Mouse (Mus musculus) megakaryocyte, embryonic 14.5 days (primary cell): ENCODE results near the gene Mxd3. TPM values are rescaled to one million over a fixed set of nuclear protein-coding genes. Genes with fewer than 3 reads are reported as not detected.
A peak's percentile ranks its signal among the peaks of the same experiment; 100 is the strongest.

Source experiments
- H3K27me3 ChIP-seq: replicated peaks from 2 replicates; pipeline ENCODE3; 2012; ENCODE audit warnings: inconsistent platforms
- H3K36me3 ChIP-seq: replicated peaks from 2 replicates; pipeline ENCODE3; 2012; ENCODE audit warnings: low read length, inconsistent platforms, mixed read lengths
- H3K4me1 ChIP-seq: 2 replicates; pipeline ENCODE4 v1.6.1; 2012; ENCODE audit warnings: inconsistent platforms
- H3K4me3 ChIP-seq: replicated peaks from 2 replicates; pipeline ENCODE3; 2012; ENCODE audit warnings: moderate library complexity, mild to moderate bottlenecking, inconsistent platforms
- H3K9me3 ChIP-seq: 2 replicates; pipeline ENCODE4 v1.6.1; 2012; ENCODE audit warnings: inconsistent platforms
- FLI1 ChIP-seq: IDR thresholded peaks from 2 replicates; pipeline ENCODE4 v1.6.1; 2012; ENCODE audit warnings: low read length, inconsistent platforms, mixed read lengths
- GATA1 ChIP-seq: IDR thresholded peaks from 3 replicates; pipeline ENCODE4 v1.6.1; 2012; ENCODE audit warnings: mixed read lengths, low read length, inconsistent platforms, borderline replicate concordance
- polyA plus RNA-seq: library from polyadenylated mRNA; stranded (reverse); fragments of >175 nt; gene quantifications from 2 replicates; pipeline ENCODE4 v1.2.3, GENCODE M21; 2012; ENCODE audit warnings: low replicate concordance; ENCODE audit not compliant: insufficient read depth

Mxd3 gene
- polyA plus RNA-seq, 1 experiment, result 5.7 TPM

- TF ChIP-seq FLI1, result no peak; the same call in 1 of the 2 replicates
- no peak for TF ChIP-seq GATA1
- peaks cover 40% of the 10 kb centered on the region for H3K36me3 ChIP-seq
- peaks cover 61% of the 10 kb centered on the region for H3K4me1 ChIP-seq
These were observed 32.9 kb upstream of the Mxd3 start, which contains the start of gene Lman2 for GRCm38 (mm10) chr13:55362453-55363060. TSS of gene Lman2 (minus strand) at chr13:55362783.

GRCm38 (mm10) chr13:55361974-55362452 lies 32.4 kb upstream of the Mxd3 start:
- Histone ChIP-seq H3K4me1 (peaks cover 62% of the 10 kb centered on the region), H3K36me3 (peaks cover 45% of the 10 kb centered on the region), H3K27me3 (no peaks in the 10 kb centered on the region), H3K9me3 (no peaks in the 10 kb centered on the region), H3K4me3 (peak overlapping the region; percentile 100)
- TF ChIP-seq FLI1 (no peak), GATA1 (no peak)

More at GRCm38 (mm10) chr13:55362453-55363060, 32.9 kb upstream of the Mxd3 start, which contains the start of gene Lman2:
- no peaks in the 10 kb centered on the region for H3K9me3 ChIP-seq
- no peaks in the 10 kb centered on the region for H3K27me3 ChIP-seq
- H3K4me3 ChIP-seq, result peak within 1 kb of the TSS; percentile 100

- Histone ChIP-seq H3K9me3 (no peaks in the 10 kb centered on the region), H3K4me3 (peak overlapping the region; percentile 100), H3K4me1 (peaks cover 66% of the 10 kb centered on the region), H3K27me3 (no peaks in the 10 kb centered on the region), H3K36me3 (peaks cover 53% of the 10 kb centered on the region)
- TF ChIP-seq FLI1, result no peak
- no peak for TF ChIP-seq GATA1
These were observed 31.5 kb upstream of the Mxd3 start for GRCm38 (mm10) chr13:55361145-55361544.

GRCm38 (mm10) chr13:55346745-55347144 lies 17.1 kb upstream of the Mxd3 start:
- Histone ChIP-seq H3K36me3 (peaks cover 90% of the 10 kb centered on the region), H3K9me3 (no peaks in the 10 kb centered on the region), H3K4me3 (no peak overlapping the region), H3K4me1 (peaks cover 52% of the 10 kb centered on the region), H3K27me3 (no peaks in the 10 kb centered on the region)
- TF ChIP-seq GATA1, result no peak
- TF ChIP-seq FLI1, result no peak

- Histone ChIP-seq H3K9me3 (no peaks in the 10 kb centered on the region), H3K4me3 (no peak overlapping the region), H3K36me3 (peaks cover 68% of the 10 kb centered on the region), H3K27me3 (no peaks in the 10 kb centered on the region), H3K4me1 (peaks cover 37% of the 10 kb centered on the region)
- TF ChIP-seq FLI1, result no peak
- no peak for TF ChIP-seq GATA1
These were observed 14.7 kb upstream of the Mxd3 start for GRCm38 (mm10) chr13:55344286-55344685.

GRCm38 (mm10) chr13:55342469-55342868 lies 12.8 kb upstream of the Mxd3 start:
- TF ChIP-seq GATA1 (no peak), FLI1 (no peak)
- Histone ChIP-seq H3K4me1 (peaks cover 47% of the 10 kb centered on the region), H3K9me3 (no peaks in the 10 kb centered on the region), H3K4me3 (no peak overlapping the region), H3K27me3 (no peaks in the 10 kb centered on the region), H3K36me3 (peaks cover 51% of the 10 kb centered on the region)

- no peaks in the 10 kb centered on the region for H3K9me3 ChIP-seq
- peaks cover 13% of the 10 kb centered on the region for H3K27me3 ChIP-seq
- no peak for TF ChIP-seq FLI1
- TF ChIP-seq GATA1, result no peak
- H3K36me3 ChIP-seq, result peaks cover 18% of the 10 kb centered on the region
- peaks cover 36% of the 10 kb centered on the region for H3K4me1 ChIP-seq
- peak overlapping the region; percentile 57 for H3K4me3 ChIP-seq
These were observed 9.6 kb upstream of the Mxd3 start for GRCm38 (mm10) chr13:55339259-55339658.

GRCm38 (mm10) chr13:55338131-55339054 lies 8.8 kb upstream of the Mxd3 start:
- no peak overlapping the region for H3K4me3 ChIP-seq
- TF ChIP-seq FLI1 (no peak), GATA1 (no peak)
- peaks cover 28% of the 10 kb centered on the region for H3K4me1 ChIP-seq
- H3K27me3 ChIP-seq, result peaks cover 18% of the 10 kb centered on the region
- peaks cover 10% of the 10 kb centered on the region for H3K36me3 ChIP-seq
- H3K9me3 ChIP-seq, result no peaks in the 10 kb centered on the region

- no peak overlapping the region for H3K4me3 ChIP-seq
- peaks cover 33% of the 10 kb centered on the region for H3K4me1 ChIP-seq
- H3K36me3 ChIP-seq, result peaks cover under 1% of the 10 kb centered on the region
- no peak for TF ChIP-seq GATA1
- no peak for TF ChIP-seq FLI1
- H3K27me3 ChIP-seq, result peaks cover 19% of the 10 kb centered on the region
- no peaks in the 10 kb centered on the region for H3K9me3 ChIP-seq
These were observed 7.8 kb upstream of the Mxd3 start for GRCm38 (mm10) chr13:55337341-55337975.

GRCm38 (mm10) chr13:55335701-55336100 lies 6.1 kb upstream of the Mxd3 start:
- Histone ChIP-seq H3K9me3 (no peaks in the 10 kb centered on the region), H3K4me1 (peaks cover 50% of the 10 kb centered on the region), H3K36me3 (no peaks in the 10 kb centered on the region), H3K4me3 (no peak overlapping the region), H3K27me3 (peaks cover 19% of the 10 kb centered on the region)
- TF ChIP-seq GATA1, result no peak
